Mouse (Mus musculus): Measurements from ENCODE around the gene Hs6st3. TPM values are rescaled to one million over a fixed set of nuclear protein-coding genes. Genes with fewer than 3 reads are reported as not detected.

The Hs6st3 gene
- total RNA-seq, 2 experiments from 2014 or later = 91.9 to 95.5 TPM

- no peak for DNase-seq (ENCODE audit: extremely low spot score in 1 of 2, low spot score in 2 of 2)
- intact Hi-C loops (cut with DNase I) = no loop called here
These were observed 780.3 kb downstream of the Hs6st3 start for GRCm38 (mm10) chr14:119918281-119919034.

- intact Hi-C loops (cut with DNase I) = no loop called here
- no peak for DNase-seq (ENCODE audit: extremely low spot score in 1 of 2, low spot score in 2 of 2)
These were observed 781.0 kb downstream of the Hs6st3 start for GRCm38 (mm10) chr14:119919177-119919576.

Other genes with a start within 250 kb of the Hs6st3 start
- 100 to 1,000 TPM; 137 to 145 TPM for gene Dzip1, start 212.9 kb upstream of the Hs6st3 start, total RNA-seq (2021)
- 10 to 100 TPM; 25.3 to 26.2 TPM for gene Dnajc3, start 200.4 kb upstream of the Hs6st3 start, total RNA-seq (2021)
- gene Uggt2, start 38.9 kb upstream of the Hs6st3 start, total RNA-seq (2021) = 10 to 100 TPM; 30.7 to 42.1 TPM